Mouse (Mus musculus) forebrain, embryonic 11.5 days (tissue): ENCODE data around the gene Gm13278. TPM values are rescaled to one million over a fixed set of nuclear protein-coding genes. Genes with fewer than 3 reads are reported as not detected.
"Not testable (repeated sequence)": the region's sequence is repeated elsewhere in the genome, so short reads cannot be mapped to it uniquely, and the experiment has no call there.

Source experiments
- ATAC-seq: fragments of 200-750 bp; cut with Nextera tagmentation; replicated peaks from 2 replicates; pipeline ENCODE4 v1.8.0; 2017; ENCODE audit warnings: moderate TSS enrichment; ENCODE audit not compliant: low FRiP score
- DNase-seq: peaks from one replicate; pipeline ENCODE4 v3.0.0-alpha.2; 2017; ENCODE audit warnings: low spot score
- H3K27ac ChIP-seq: fragments of 300-500 bp; sonication (generic); 2 replicates; pipeline ENCODE4 v1.5.1; 2014; ENCODE audit warnings: low read depth, low read length
- H3K27me3 ChIP-seq: fragments of 300-500 bp; sonication (generic); 2 replicates; pipeline ENCODE4 v1.6.1; 2014; ENCODE audit warnings: mild to moderate bottlenecking, low read length, mixed read lengths; ENCODE audit not compliant: control insufficient read depth, insufficient read depth
- H3K36me3 ChIP-seq: fragments of 300-500 bp; sonication (generic); 2 replicates; pipeline ENCODE4 v1.6.1; 2014; ENCODE audit warnings: mild to moderate bottlenecking, low read length, moderate library complexity, mixed read lengths; ENCODE audit not compliant: control insufficient read depth, insufficient read depth
- H3K4me1 ChIP-seq: fragments of 300-500 bp; sonication (generic); replicated peaks from 2 replicates; pipeline ENCODE4 v1.6.1; 2014; ENCODE audit warnings: low read length, mixed read lengths; ENCODE audit not compliant: control insufficient read depth, insufficient read depth
- H3K4me2 ChIP-seq: fragments of 300-500 bp; sonication (generic); 2 replicates; pipeline ENCODE4 v1.6.1; 2014; ENCODE audit warnings: low read depth, mild to moderate bottlenecking, low read length, moderate library complexity, mixed read lengths; ENCODE audit not compliant: severe bottlenecking
- H3K4me3 ChIP-seq: fragments of 300-500 bp; sonication (generic); 2 replicates; pipeline ENCODE4 v1.5.1; 2014; ENCODE audit warnings: low read depth, low read length
- H3K9ac ChIP-seq: fragments of 300-500 bp; sonication (generic); 2 replicates; pipeline ENCODE4 v1.6.1; 2014; ENCODE audit warnings: low read length
- H3K9me3 ChIP-seq: fragments of 300-500 bp; sonication (generic); 2 replicates; pipeline ENCODE4 v1.6.1; 2016; ENCODE audit warnings: low read length, mixed read lengths; ENCODE audit not compliant: control insufficient read depth
- WGBS: fragments of 180-500 bp; shearing (Covaris S2); extraction: QIAGEN DNeasy Blood & Tissue Kit; methylation state at CpG from one replicate; pipeline ENCODE4 v1.1.7; 2014; 5-methylcytosine and 5-hydroxymethylcytosine counted together
- polyA plus RNA-seq: library from polyadenylated mRNA; unstranded; fragments of >200 nt; fragmentation: Nextera tagmentation; extraction: Ambion mirVana; gene quantifications from 2 replicates; pipeline ENCODE4 v1.2.1, GENCODE M21; 2014

The Gm13278 gene
- not detected in 2 replicates for polyA plus RNA-seq

DNA sequence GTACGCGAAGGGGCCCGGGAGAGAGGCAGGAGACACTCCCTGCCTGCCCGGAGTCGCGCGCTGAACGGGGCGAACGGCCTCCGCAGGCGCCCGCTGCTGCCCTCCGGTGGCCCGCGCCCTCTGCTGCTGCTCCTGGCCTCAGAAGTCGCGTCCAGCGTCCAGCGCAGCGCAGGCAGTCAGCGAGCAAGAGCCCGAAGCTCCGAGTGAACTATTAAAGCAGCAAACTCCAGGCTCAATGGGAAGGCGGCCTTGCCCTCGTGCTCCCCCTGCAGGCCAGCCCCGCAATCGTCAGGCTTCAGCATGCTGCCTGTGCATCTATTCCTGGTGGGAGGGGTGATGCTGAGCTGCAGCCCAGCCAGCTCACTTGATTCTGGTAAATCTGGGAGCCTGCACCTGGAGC is at the start of gene Gm13278:
TSS of gene Gm13278 (plus strand) at position 301 of the 400 bp plus-strand sequence.
- not testable (repeated sequence) for H3K27me3 ChIP-seq, H3K4me1 ChIP-seq, H3K9ac ChIP-seq, H3K4me3 ChIP-seq, ATAC-seq, H3K36me3 ChIP-seq, H3K9me3 ChIP-seq, DNase-seq, H3K4me2 ChIP-seq, H3K27ac ChIP-seq
- WGBS = no CpG with 5 or more reads among the region's 28 CpGs

GRCm38 (mm10) chr4:88742771-88743371 is 48.5 kb upstream of the Gm13278 start:
- 77% methylated on average over 7 of the region's 7 CpGs for WGBS
- no peak overlapping the region for H3K4me3 ChIP-seq
- H3K27ac ChIP-seq = no peak overlapping the region
- no peak for ATAC-seq
- no peaks in the 10 kb centered on the region for H3K4me1 ChIP-seq
- no peak overlapping the region for H3K4me2 ChIP-seq
- no peaks in the 10 kb centered on the region for H3K9me3 ChIP-seq
- H3K36me3 ChIP-seq = no peaks in the 10 kb centered on the region
- H3K27me3 ChIP-seq = no peaks in the 10 kb centered on the region
- no peak overlapping the region for H3K9ac ChIP-seq
- DNase-seq = no peak

GRCm38 (mm10) chr4:88744207-88744606 is 47.1 kb upstream of the Gm13278 start:
- H3K4me3 ChIP-seq = no peak overlapping the region
- no peak overlapping the region for H3K27ac ChIP-seq
- no peaks in the 10 kb centered on the region for H3K27me3 ChIP-seq
- H3K36me3 ChIP-seq = no peaks in the 10 kb centered on the region
- no peak overlapping the region for H3K9ac ChIP-seq
- ATAC-seq (no peak), DNase-seq (no peak)
- no peaks in the 10 kb centered on the region for H3K4me1 ChIP-seq
- no peak overlapping the region for H3K4me2 ChIP-seq
- 74% methylated on average over 3 of the region's 3 CpGs for WGBS
- H3K9me3 ChIP-seq = no peaks in the 10 kb centered on the region

DNA sequence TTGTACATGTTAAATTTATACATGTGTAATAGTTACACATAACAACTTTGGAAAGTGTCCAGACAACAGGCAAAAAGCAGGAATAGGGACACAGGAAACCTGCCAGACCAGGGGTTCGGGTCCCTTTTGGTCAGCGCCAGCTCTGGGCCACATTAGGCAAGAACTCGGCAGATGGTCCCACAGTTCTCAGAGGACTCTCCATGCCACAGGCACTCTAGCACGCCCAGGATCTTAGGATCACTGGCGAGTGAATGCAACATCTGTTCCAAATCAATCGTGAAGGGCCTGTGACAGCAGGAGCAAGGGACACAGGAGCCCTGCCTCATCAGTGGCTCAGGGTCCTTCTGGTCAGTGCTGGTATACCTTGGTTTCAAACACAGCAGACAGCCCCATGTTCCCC is 41.4 kb upstream of the Gm13278 start:
- Histone ChIP-seq H3K4me2 (no peak overlapping the region), H3K27ac (no peak overlapping the region), H3K4me3 (no peak overlapping the region), H3K9me3 (no peaks in the 10 kb centered on the region), H3K9ac (no peak overlapping the region), H3K4me1 (no peaks in the 10 kb centered on the region), H3K27me3 (no peaks in the 10 kb centered on the region), H3K36me3 (no peaks in the 10 kb centered on the region)
- WGBS = 70% methylated on average over 6 of the region's 6 CpGs
- DNase-seq (no peak), ATAC-seq (no peak)

DNA sequence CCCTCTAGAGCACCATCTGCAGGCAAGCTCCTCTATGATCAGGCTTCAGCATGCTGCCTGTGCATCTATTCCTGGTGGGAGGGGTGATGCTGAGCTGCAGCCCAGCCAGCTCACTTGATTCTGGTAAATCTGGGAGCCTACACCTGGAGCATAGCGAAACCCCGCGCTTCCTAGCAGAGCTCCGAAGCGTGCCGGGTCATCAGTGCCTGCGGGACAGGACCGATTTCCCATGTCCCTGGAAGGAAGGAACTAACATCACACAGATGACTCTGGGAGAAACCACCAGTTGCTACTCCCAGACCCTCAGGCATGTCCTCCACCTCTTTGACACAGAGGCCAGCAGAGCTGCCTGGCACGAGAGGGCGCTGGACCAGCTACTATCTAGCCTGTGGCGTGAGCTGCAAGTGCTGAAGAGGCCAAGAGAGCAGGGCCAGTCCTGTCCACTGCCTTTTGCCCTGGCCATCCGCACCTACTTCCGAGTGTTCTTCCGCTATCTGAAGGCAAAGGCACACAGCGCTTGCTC is 36.5 kb upstream of the Gm13278 start, which contains the start of gene Gm13271:
TSS of gene Gm13271 (plus strand) at position 51 of the 523 bp plus-strand sequence.
- not testable (repeated sequence) for DNase-seq, H3K36me3 ChIP-seq, H3K9ac ChIP-seq, H3K4me2 ChIP-seq, H3K9me3 ChIP-seq, ATAC-seq, H3K4me3 ChIP-seq, H3K4me1 ChIP-seq, H3K27me3 ChIP-seq, H3K27ac ChIP-seq
- 70% methylated on average over 15 of the region's 15 CpGs for WGBS

GRCm38 (mm10) chr4:88756581-88757513 is 34.5 kb upstream of the Gm13278 start:
- peak; percentile 56 for DNase-seq
- ATAC-seq, H3K9me3 ChIP-seq, H3K27me3 ChIP-seq, H3K4me1 ChIP-seq, H3K36me3 ChIP-seq: not testable (repeated sequence)
- Histone ChIP-seq H3K4me2 (peak overlapping the region; percentile 65), H3K9ac (peak overlapping the region; percentile 60), H3K4me3 (peak overlapping the region; percentile 35), H3K27ac (peak overlapping the region; percentile 41; the same call in 1 of the 2 replicates)
- WGBS = 12% methylated on average over 28 of the region's 31 CpGs

DNA sequence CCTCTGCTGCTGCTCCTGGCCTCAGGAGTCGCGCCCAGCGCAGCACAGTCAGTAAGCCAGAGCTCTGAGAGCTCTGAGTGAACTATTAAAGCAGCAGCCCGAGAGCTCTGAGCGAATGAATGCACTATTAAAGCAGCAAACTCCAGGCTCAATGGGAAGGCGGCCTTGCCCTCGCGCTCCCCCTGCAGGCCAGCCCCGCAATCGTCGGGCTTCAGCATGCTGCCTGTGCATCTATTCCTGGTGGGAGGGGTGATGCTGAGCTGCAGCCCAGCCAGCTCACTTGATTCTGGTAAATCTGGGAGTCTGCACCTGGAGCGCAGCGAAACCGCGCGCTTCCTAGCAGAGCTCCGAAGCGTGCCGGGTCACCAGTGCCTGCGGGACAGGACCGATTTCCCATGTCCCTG is 33.7 kb upstream of the Gm13278 start:
- not testable (repeated sequence) for H3K27me3 ChIP-seq, H3K9me3 ChIP-seq, H3K4me1 ChIP-seq, H3K36me3 ChIP-seq
- Histone ChIP-seq H3K9ac (peak overlapping the region; percentile 60), H3K27ac (peak overlapping the region; percentile 41; the same call in 1 of the 2 replicates), H3K4me3 (peak overlapping the region; percentile 35), H3K4me2 (peak overlapping the region; percentile 65)
- 0% methylated on average over 16 of the region's 21 CpGs for WGBS
- DNase-seq = peak; percentile 86
- ATAC-seq = peak; percentile 100

GRCm38 (mm10) chr4:88758751-88759150 is 32.6 kb upstream of the Gm13278 start:
- not testable (repeated sequence) for H3K27me3 ChIP-seq, H3K4me1 ChIP-seq, DNase-seq, H3K4me3 ChIP-seq, H3K27ac ChIP-seq, H3K4me2 ChIP-seq, H3K9ac ChIP-seq, ATAC-seq, H3K36me3 ChIP-seq, H3K9me3 ChIP-seq
- WGBS = 85% methylated on average over 8 of the region's 9 CpGs
